Mouse (Mus musculus) forebrain, embryonic 14.5 days (tissue): ENCODE measurements at regions not wholly inside any gene's neighbourhood (a gene's known extent, or its start where the extent isn't known, plus 50 kb on each side); places are given as distances from the start of the nearest gene placed in this dataset.

ENCODE experiments used
- ATAC-seq: fragments of 200-750 bp; cut with Nextera tagmentation; 2 replicates; pipeline ENCODE4 v1.8.0; 2017; ENCODE audit warnings: mild to moderate bottlenecking, moderate library complexity
- DNase-seq: peaks from one replicate; pipeline ENCODE4 v3.0.0-alpha.2; 2015; ENCODE audit warnings: low spot score
- H3K27ac ChIP-seq: fragments of 300-500 bp; sonication (generic); 2 replicates; pipeline ENCODE4 v1.5.1; 2014; ENCODE audit warnings: low read depth, mild to moderate bottlenecking, control low read depth, low read length, moderate library complexity
- H3K27me3 ChIP-seq: fragments of 300-500 bp; sonication (generic); replicated peaks from 2 replicates; pipeline ENCODE4 v1.6.1; 2014; ENCODE audit warnings: low read length, control low read depth, mixed read lengths; ENCODE audit not compliant: control insufficient read depth, insufficient read depth
- H3K36me3 ChIP-seq: fragments of 300-500 bp; sonication (generic); 2 replicates; pipeline ENCODE4 v1.6.1; 2014; ENCODE audit warnings: low read length, control low read depth; ENCODE audit not compliant: control insufficient read depth, insufficient read depth
- H3K4me1 ChIP-seq: fragments of 300-500 bp; sonication (generic); 2 replicates; pipeline ENCODE4 v1.6.1; 2014; ENCODE audit warnings: antibody characterized with exemption, low read length, control low read depth; ENCODE audit not compliant: control insufficient read depth, insufficient read depth
- H3K4me2 ChIP-seq: fragments of 300-500 bp; sonication (generic); 2 replicates; pipeline ENCODE4 v1.6.1; 2014; ENCODE audit warnings: mild to moderate bottlenecking, control low read depth, low read length
- H3K4me3 ChIP-seq: fragments of 300-500 bp; sonication (generic); 2 replicates; pipeline ENCODE4 v1.5.1; 2014; ENCODE audit warnings: low read depth, low read length, control low read depth
- H3K9ac ChIP-seq: fragments of 300-500 bp; sonication (generic); 2 replicates; pipeline ENCODE4 v1.6.1; 2014; ENCODE audit warnings: mild to moderate bottlenecking, low read length, control low read depth, moderate library complexity
- H3K9me3 ChIP-seq: fragments of 300-500 bp; sonication (generic); replicated peaks from 2 replicates; pipeline ENCODE4 v1.6.1; 2016; ENCODE audit warnings: low read length, control low read depth, mixed read lengths; ENCODE audit not compliant: control insufficient read depth
- WGBS: fragments of 180-500 bp; shearing (Covaris S2); extraction: QIAGEN DNeasy Blood & Tissue Kit; methylation state at CpG from one replicate; pipeline ENCODE4 v1.1.7; 2014; 5-methylcytosine and 5-hydroxymethylcytosine counted together
- microRNA counts: library from miRNA; unstranded; fragments of <30 nt; microRNA quantifications from one replicate; lab custom pipeline; 2016
- microRNA-seq: library from miRNA; unstranded; fragments of <30 nt; microRNA quantifications from one replicate; pipeline ENCODE4, GENCODE M21; 2016

DNA sequence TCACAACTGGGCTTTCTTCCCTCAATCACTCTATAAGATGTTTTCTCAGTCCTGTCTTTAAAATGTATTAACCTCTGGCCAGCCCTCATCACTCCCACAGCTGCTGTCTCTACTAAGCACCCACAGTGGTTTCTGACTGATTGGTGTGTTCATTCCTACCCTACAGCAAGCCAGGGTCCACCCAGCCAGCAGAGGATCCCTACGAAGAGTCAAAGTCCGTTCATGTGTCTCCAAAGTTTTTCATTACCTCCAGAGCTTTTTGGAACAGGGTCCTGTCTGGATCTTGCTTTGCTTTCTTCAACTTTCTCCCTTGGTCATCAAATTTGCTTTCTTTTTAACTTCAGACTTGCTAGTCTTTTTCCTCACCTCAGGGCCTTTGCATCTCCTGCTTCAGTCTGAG is 69.3 kb upstream of the 4933415F23Rik start:
- 90% methylated on average over 2 of the region's 2 CpGs for WGBS
- H3K36me3 ChIP-seq = no peaks in the 10 kb centered on the region
- H3K27me3 ChIP-seq = no peaks in the 10 kb centered on the region
- H3K4me1 ChIP-seq = no peaks in the 10 kb centered on the region
- H3K27ac ChIP-seq = no peak overlapping the region
- no peak for ATAC-seq
- no peak overlapping the region for H3K4me3 ChIP-seq
- 0 out of 2 replicates have a peak, but pooled peaks cover 3% of the 10 kb centered on the region for H3K9me3 ChIP-seq
- no peak for DNase-seq
- H3K9ac ChIP-seq = no peak overlapping the region
- no peak overlapping the region for H3K4me2 ChIP-seq

DNA sequence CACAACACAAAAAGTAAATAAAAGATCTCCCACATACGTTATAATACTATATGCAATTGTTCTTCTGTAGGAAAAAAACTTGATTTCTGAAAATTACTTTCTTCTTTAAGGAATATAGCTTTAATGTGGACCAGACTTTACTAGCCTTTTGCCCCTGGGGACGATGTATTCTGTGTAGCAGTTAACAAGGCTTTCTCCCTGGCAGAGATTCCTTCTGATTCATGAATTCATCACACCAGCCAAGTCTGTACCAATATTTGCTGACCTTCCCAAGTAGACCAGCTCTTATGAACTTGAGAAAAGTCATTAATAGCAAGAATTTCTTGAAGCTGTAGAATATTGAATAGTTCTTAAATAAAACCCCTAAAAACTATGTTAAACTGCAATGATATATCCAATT is 68.7 kb upstream of the 4933415F23Rik start:
- H3K9ac ChIP-seq = no peak overlapping the region
- no peaks in the 10 kb centered on the region for H3K4me1 ChIP-seq
- H3K9me3 ChIP-seq = 0 out of 2 replicates have a peak, but pooled peaks cover 3% of the 10 kb centered on the region
- H3K4me2 ChIP-seq = no peak overlapping the region
- WGBS = 82% methylated on average over 2 of the region's 2 CpGs
- no peaks in the 10 kb centered on the region for H3K36me3 ChIP-seq
- no peak overlapping the region for H3K27ac ChIP-seq
- H3K4me3 ChIP-seq = no peak overlapping the region
- ATAC-seq (no peak), DNase-seq (no peak)
- H3K27me3 ChIP-seq = no peaks in the 10 kb centered on the region

DNA sequence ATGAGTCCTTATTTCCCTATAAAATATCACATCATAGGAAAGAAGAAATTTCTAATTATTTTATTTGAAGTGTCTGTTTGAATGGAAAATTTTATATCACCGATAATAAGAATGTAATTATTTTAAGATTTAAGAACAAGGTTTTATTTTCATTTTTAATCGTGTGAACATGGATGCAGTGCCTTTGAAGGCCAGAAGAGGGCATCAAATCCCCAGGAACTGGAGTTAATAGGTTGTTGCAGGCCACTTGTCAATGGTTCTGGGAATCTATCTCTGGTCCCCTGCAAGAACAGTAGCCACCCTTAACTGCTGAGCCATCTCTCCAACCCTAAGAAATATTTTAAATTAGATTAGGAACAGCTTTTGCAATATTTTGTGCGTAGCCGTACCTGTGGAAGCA is 66.5 kb upstream of the 4933415F23Rik start:
- no peak overlapping the region for H3K27ac ChIP-seq
- H3K36me3 ChIP-seq = no peaks in the 10 kb centered on the region
- H3K27me3 ChIP-seq = no peaks in the 10 kb centered on the region
- H3K9me3 ChIP-seq = 0 out of 2 replicates have a peak, but pooled peaks cover 3% of the 10 kb centered on the region
- DNase-seq = no peak
- no peak for ATAC-seq
- no peak overlapping the region for H3K4me2 ChIP-seq
- 94% methylated on average over 4 of the region's 4 CpGs for WGBS
- H3K4me3 ChIP-seq = no peak overlapping the region
- no peaks in the 10 kb centered on the region for H3K4me1 ChIP-seq
- no peak overlapping the region for H3K9ac ChIP-seq

DNA sequence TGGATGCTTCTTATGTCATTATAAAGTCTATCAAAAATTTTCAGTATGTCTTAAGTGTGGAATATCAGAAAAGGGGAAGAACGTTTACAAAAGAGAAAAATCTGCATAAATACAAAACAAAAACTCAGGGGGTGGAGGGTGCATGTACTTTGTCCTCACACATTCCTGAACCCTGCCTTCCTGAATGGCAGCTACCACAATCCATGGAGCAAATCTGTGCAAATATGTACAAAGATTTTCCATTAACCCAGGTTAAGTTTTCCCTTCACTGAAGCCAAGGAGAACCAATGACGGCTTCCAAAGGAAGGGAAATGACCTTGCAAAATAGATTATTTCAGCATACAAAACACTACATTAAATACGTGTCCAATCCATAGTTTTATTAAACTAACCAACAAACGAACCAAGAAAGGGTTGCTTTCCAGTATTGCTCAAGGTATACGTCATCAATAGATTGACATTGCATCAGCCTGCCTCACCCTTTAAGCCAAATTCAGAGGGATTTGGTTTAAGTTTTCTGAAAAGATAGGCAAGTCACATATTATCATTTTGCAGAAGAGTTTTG is 61.4 kb upstream of the 4933415F23Rik start:
- DNase-seq (no peak), ATAC-seq (no peak)
- no peaks in the 10 kb centered on the region for H3K9me3 ChIP-seq
- H3K4me1 ChIP-seq = no peaks in the 10 kb centered on the region
- no peak overlapping the region for H3K27ac ChIP-seq
- WGBS = 85% methylated on average over 5 of the region's 5 CpGs
- H3K4me3 ChIP-seq = no peak overlapping the region
- H3K27me3 ChIP-seq = no peaks in the 10 kb centered on the region
- H3K4me2 ChIP-seq = no peak overlapping the region
- H3K36me3 ChIP-seq = no peaks in the 10 kb centered on the region
- H3K9ac ChIP-seq = no peak overlapping the region

DNA sequence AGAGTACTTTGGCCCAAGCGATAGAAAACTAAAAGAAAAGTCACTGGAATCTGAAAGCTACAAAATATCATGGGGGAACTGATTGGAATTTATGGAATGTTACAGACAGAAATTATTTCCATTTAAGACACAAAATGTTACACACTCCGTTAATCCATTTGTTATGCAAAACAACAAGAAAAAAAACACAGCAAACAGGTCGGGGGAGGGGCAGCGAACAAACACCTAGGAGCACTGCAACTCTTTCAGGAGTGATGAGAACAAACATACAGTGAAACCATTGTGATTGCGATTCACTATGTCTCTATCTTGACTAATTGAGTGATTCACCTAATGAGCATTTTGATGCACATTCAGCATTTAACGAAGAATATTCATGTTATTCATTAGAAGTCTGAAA is 60.7 kb upstream of the 4933415F23Rik start:
- H3K4me1 ChIP-seq = no peaks in the 10 kb centered on the region
- ATAC-seq = no peak
- H3K36me3 ChIP-seq = no peaks in the 10 kb centered on the region
- no peaks in the 10 kb centered on the region for H3K27me3 ChIP-seq
- H3K4me3 ChIP-seq = no peak overlapping the region
- 68% methylated on average over 6 of the region's 6 CpGs for WGBS
- DNase-seq = no peak
- H3K4me2 ChIP-seq = no peak overlapping the region
- no peak overlapping the region for H3K27ac ChIP-seq
- no peaks in the 10 kb centered on the region for H3K9me3 ChIP-seq
- H3K9ac ChIP-seq = no peak overlapping the region

MicroRNA genes in the stretch of these regions (microRNA counts, 519-probe panel; counts per million panel counts)
- microRNA mmu-miR-30a (lab: Ali Mortazavi, UCI) (4,972 counts per million, percentile 76 among the panel's probes with 10 or more counts), microRNA mmu-miR-30c (lab: Ali Mortazavi, UCI) (5,451 counts per million, percentile 84 among the panel's probes with 10 or more counts)

Small RNAs in the stretch of these regions (microRNA-seq; reads per million reads assigned to microRNA genes)
- gene Mir30a (10,479 reads per million, percentile 97 among the genes with 10 or more reads in this experiment), gene Mir30c-2 (29.5 reads per million, percentile 43 among the genes with 10 or more reads in this experiment)
